Mouse (Mus musculus): Measurements from ENCODE around the gene Agps. TPM values are rescaled to one million over a fixed set of nuclear protein-coding genes. Genes with fewer than 3 reads are reported as not detected.

The Agps gene
- total RNA-seq, 2 experiments from 2014 or later: 42.9 to 45.0 TPM

GRCm38 (mm10) chr2:75824144-75824543 lies 7.8 kb upstream of the Agps start:
- intact Hi-C loops (cut with DNase I): no loop called here
- no peak for DNase-seq (ENCODE audit: low spot score in 2 of 2)

- DNase-seq (ENCODE audit: low spot score in 2 of 2): no peak
- intact Hi-C loops (cut with DNase I): no loop called here
These were observed 7.1 kb upstream of the Agps start for GRCm38 (mm10) chr2:75824846-75825245.

GRCm38 (mm10) chr2:75825603-75826002 lies 6.4 kb upstream of the Agps start:
- DNase-seq (ENCODE audit: low spot score in 2 of 2): no peak
- intact Hi-C loops (cut with DNase I): no loop called here

GRCm38 (mm10) chr2:75828931-75829610 lies 2.9 kb upstream of the Agps start:
- peak in 1 of 2 experiments; percentile 42 for DNase-seq (ENCODE audit: low spot score in 2 of 2)
- intact Hi-C loops (cut with DNase I): no loop called here

- DNase-seq (ENCODE audit: low spot score in 2 of 2): no peak
- intact Hi-C loops (cut with DNase I): no loop called here
These were observed 1.7 kb upstream of the Agps start for GRCm38 (mm10) chr2:75830233-75830632.

- intact Hi-C loops (cut with DNase I): no loop called here
- DNase-seq (ENCODE audit: low spot score in 2 of 2): no peak
These were observed 804 bp downstream of the Agps start for GRCm38 (mm10) chr2:75832781-75833180.

GRCm38 (mm10) chr2:75834492-75834891 lies 2.5 kb downstream of the Agps start:
- intact Hi-C loops (cut with DNase I): no loop called here

GRCm38 (mm10) chr2:75842302-75842701 lies 10.3 kb downstream of the Agps start:
- intact Hi-C loops (cut with DNase I): loop anchor here (10.0 kb wide), 1 partner anchor 238 kb away; no protein-coding TSS in a partner anchor
- no peak for DNase-seq (ENCODE audit: low spot score in 2 of 2)

More at GRCm38 (mm10) chr2:75834492-75834891, 2.5 kb downstream of the Agps start:
- DNase-seq (ENCODE audit: low spot score in 2 of 2): no peak

- intact Hi-C loops (cut with DNase I): loop anchor here (5.0 to 10.0 kb wide), 2 partner anchors 60 to 243 kb away; no protein-coding TSS in a partner anchor
- no peak for DNase-seq (ENCODE audit: low spot score in 2 of 2)
These were observed 15.7 kb downstream of the Agps start for GRCm38 (mm10) chr2:75847708-75848107.

- intact Hi-C loops (cut with DNase I): no loop called here
- no peak for DNase-seq (ENCODE audit: low spot score in 2 of 2)
These were observed 20.5 kb downstream of the Agps start for GRCm38 (mm10) chr2:75852483-75852882.

- no peak for DNase-seq (ENCODE audit: low spot score in 2 of 2)
- intact Hi-C loops (cut with DNase I): no loop called here
These were observed 22.2 kb downstream of the Agps start for GRCm38 (mm10) chr2:75854136-75854535.

GRCm38 (mm10) chr2:75861115-75861514 lies 29.1 kb downstream of the Agps start:
- intact Hi-C loops (cut with DNase I): no loop called here
- no peak for DNase-seq (ENCODE audit: low spot score in 2 of 2)

- no peak for DNase-seq (ENCODE audit: low spot score in 2 of 2)
- intact Hi-C loops (cut with DNase I): no loop called here
These were observed 37.6 kb downstream of the Agps start for GRCm38 (mm10) chr2:75869604-75870003.

- DNase-seq (ENCODE audit: low spot score in 2 of 2): no peak
- intact Hi-C loops (cut with DNase I): no loop called here
These were observed 42.1 kb downstream of the Agps start for GRCm38 (mm10) chr2:75874008-75874559.

GRCm38 (mm10) chr2:75879791-75880190 lies 47.8 kb downstream of the Agps start:
- DNase-seq (ENCODE audit: low spot score in 2 of 2): peak in 1 of 2 experiments; percentile 45
- intact Hi-C loops (cut with DNase I): loop anchor here (2.0 to 5.0 kb wide), 2 partner anchors 92 to 271 kb away; no protein-coding TSS in a partner anchor

- intact Hi-C loops (cut with DNase I): loop anchor here (2.0 to 5.0 kb wide), 3 partner anchors 81 to 187 kb away; no protein-coding TSS in a partner anchor
- peak; percentile 40 to 54 for DNase-seq (ENCODE audit: low spot score in 2 of 2)
These were observed 51.6 kb downstream of the Agps start for GRCm38 (mm10) chr2:75883543-75883942.

- DNase-seq (ENCODE audit: low spot score in 2 of 2): no peak
- intact Hi-C loops (cut with DNase I): no loop called here
These were observed 60.0 kb downstream of the Agps start for GRCm38 (mm10) chr2:75891981-75892380.

GRCm38 (mm10) chr2:75895711-75896110 lies 63.7 kb downstream of the Agps start:
- intact Hi-C loops (cut with DNase I): no loop called here
- DNase-seq (ENCODE audit: low spot score in 2 of 2): no peak

GRCm38 (mm10) chr2:75900281-75900680 lies 68.3 kb downstream of the Agps start:
- no peak for DNase-seq (ENCODE audit: low spot score in 2 of 2)
- intact Hi-C loops (cut with DNase I): no loop called here

- DNase-seq (ENCODE audit: low spot score in 2 of 2): no peak
- intact Hi-C loops (cut with DNase I): no loop called here
These were observed 69.9 kb downstream of the Agps start for GRCm38 (mm10) chr2:75901869-75902268.

- intact Hi-C loops (cut with DNase I): no loop called here
- DNase-seq (ENCODE audit: low spot score in 2 of 2): no peak
These were observed 75.2 kb downstream of the Agps start for GRCm38 (mm10) chr2:75907142-75907541.
